Mouse (Mus musculus): ENCODE data around the gene Taar8c.

Taar8c gene

DNA sequence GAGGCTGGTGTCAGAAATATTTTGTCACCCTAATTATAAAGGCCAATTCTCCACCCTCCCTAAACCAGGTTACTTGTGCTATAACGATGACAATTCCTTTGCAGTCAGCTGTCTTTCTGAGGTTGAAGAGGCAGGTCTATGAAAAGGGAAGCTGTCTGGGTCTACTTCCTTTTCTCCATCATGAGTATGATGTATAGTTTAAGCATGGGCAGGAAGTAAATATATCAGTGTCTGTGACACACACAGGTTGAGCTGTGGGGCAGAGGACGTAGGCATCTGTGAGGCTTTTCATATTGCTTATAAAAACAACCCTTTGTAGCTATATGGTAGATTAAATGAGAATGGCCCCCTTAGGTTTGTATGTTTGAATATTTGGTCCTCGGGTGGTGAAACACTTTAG is 42.7 kb downstream of the Taar8c start:
- no peak for DNase-seq (ENCODE audit: low read depth)

DNA sequence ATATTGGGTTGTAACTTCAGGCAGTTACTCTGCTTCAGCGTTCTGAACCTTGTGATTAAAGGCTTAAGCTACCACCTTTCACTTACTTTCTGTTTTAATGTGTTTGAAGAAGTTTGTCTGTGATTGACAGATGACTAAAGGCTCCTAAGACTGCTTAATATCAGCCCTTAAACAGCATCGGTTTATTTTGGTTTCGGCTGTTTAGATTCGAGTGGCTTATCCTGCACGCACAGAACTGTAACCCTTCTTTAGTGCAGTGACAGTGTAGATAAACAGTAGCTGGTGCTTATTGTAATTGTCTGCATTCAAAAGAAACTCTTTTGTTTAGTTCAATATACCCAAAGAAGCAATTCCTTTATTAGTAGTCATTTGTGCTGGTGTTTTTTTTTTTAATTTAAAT is 49.7 kb downstream of the Taar8c start:
- DNase-seq (ENCODE audit: low read depth) = no peak
